8 mouse cellular contexts compared by ENCODE assay signal in the genomic region with DNA sequence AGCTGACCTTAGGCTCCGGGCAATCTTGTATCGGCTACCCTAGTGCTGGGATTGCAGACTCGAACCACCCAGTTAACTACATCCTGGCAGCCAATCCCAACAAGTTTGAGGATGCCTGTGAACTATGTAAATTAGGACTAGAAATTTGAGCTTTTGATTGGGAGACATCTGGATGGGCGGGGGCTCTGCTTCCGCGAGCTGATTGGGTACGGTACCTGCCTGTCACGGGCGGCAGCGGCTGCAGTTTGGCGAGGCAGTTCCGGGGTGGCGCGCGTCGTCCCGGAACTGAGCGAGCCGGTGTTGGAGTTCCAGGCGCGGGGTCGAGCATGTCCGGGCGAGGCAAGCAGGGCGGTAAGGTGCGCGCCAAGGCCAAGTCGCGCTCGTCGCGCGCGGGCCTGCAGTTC. TPM values are rescaled to one million over a fixed set of nuclear protein-coding genes. Genes with fewer than 3 reads are reported as not detected.
A peak's percentile ranks its signal among the peaks of the same experiment; 100 is the strongest.
DNase-seq lines count a peak whose midpoint lies in the region; ATAC-seq lines count a peak whose summit lies in the region.

A gene (plus strand): TSS at position 231 of the 404 bp plus-strand sequence.

- peak; percentile 99 for DNase-seq in CD4-positive, CD25-positive, alpha-beta regulatory T cell, adult 2 months (ENCODE audit: low read depth, low spot score)
- DNase-seq in fat pad, adult 2 months (ENCODE audit: extremely low read depth, low read depth, low spot score) = peak; percentile 82
- peak; percentile 99 for DNase-seq in kidney, postnatal 10 days
- peak; percentile 96 to 97 for DNase-seq in natural killer cell, adult 2 months (ENCODE audit: low spot score in 2 of 2)

- peaks cover 15% of the 10 kb centered on the region; the same call in 1 of the 2 replicates for H3K4me1 ChIP-seq in brown adipose tissue, adult 24 weeks (ENCODE audit: control insufficient read depth, insufficient read depth, insufficient read length, low read length)
- H3K4me1 ChIP-seq in heart, embryonic 13.5 days = peaks cover 38% of the 10 kb centered on the region
- H3K4me1 ChIP-seq in liver, embryonic 12.5 days = peaks cover 60% of the 10 kb centered on the region
- H3K4me1 ChIP-seq in stomach, embryonic 15.5 days = peaks cover 20% of the 10 kb centered on the region; the same call in 1 of the 2 replicates

- peaks cover 15% of the 10 kb centered on the region for H3K36me3 ChIP-seq in heart, embryonic 13.5 days
- peaks cover 35% of the 10 kb centered on the region for H3K36me3 ChIP-seq in liver, embryonic 12.5 days
- peaks cover 15% of the 10 kb centered on the region; the same call in 1 of the 2 replicates for H3K36me3 ChIP-seq in stomach, embryonic 15.5 days

- 0% methylated on average over 34 of the region's 34 CpGs for WGBS in heart, embryonic 13.5 days
- WGBS in liver, embryonic 12.5 days (ENCODE audit: insufficient replicate concordance) = under 1% methylated on average over 34 of the region's 34 CpGs
- under 1% methylated on average over 34 of the region's 34 CpGs for WGBS in stomach, embryonic 15.5 days

- peak within 1 kb of the TSS; percentile 71 for H3K27ac ChIP-seq in brown adipose tissue, adult 24 weeks (replicated peaks; ENCODE audit: low read depth, low read length)
- H3K27ac ChIP-seq in heart, embryonic 13.5 days (replicated peaks) = peak within 1 kb of the TSS; percentile 79
- peak within 1 kb of the TSS; percentile 100 for H3K27ac ChIP-seq in liver, embryonic 12.5 days
- peak within 1 kb of the TSS; percentile 94 for H3K27ac ChIP-seq in stomach, embryonic 15.5 days

- H3K4me3 ChIP-seq in brown adipose tissue, adult 24 weeks (ENCODE audit: insufficient read depth, low read depth, low read length) = peak within 1 kb of the TSS; percentile 88
- H3K4me3 ChIP-seq in heart, embryonic 13.5 days = peak within 1 kb of the TSS; percentile 79
- H3K4me3 ChIP-seq in liver, embryonic 12.5 days = peak within 1 kb of the TSS; percentile 95
- H3K4me3 ChIP-seq in stomach, embryonic 15.5 days (replicated peaks) = peak within 1 kb of the TSS; percentile 76

- H3K27me3 ChIP-seq in heart, embryonic 13.5 days (replicated peaks) = no peaks in the 10 kb centered on the region
- H3K27me3 ChIP-seq in liver, embryonic 12.5 days (replicated peaks) = no peaks in the 10 kb centered on the region
- H3K27me3 ChIP-seq in stomach, embryonic 15.5 days (replicated peaks) = no peaks in the 10 kb centered on the region

- peak; percentile 82 for ATAC-seq in heart, embryonic 13.5 days (ENCODE audit: extremely low read depth, insufficient number of reproducible peaks, low FRiP score, low TSS enrichment)
- peak; percentile 78 for ATAC-seq in liver, embryonic 12.5 days
- ATAC-seq in stomach, embryonic 15.5 days (ENCODE audit: insufficient read depth, low FRiP score, low read depth) = peak; percentile 86

- H3K9me3 ChIP-seq in heart, embryonic 13.5 days = no peaks in the 10 kb centered on the region
- no peaks in the 10 kb centered on the region for H3K9me3 ChIP-seq in liver, embryonic 12.5 days (replicated peaks)
- no peaks in the 10 kb centered on the region for H3K9me3 ChIP-seq in stomach, embryonic 15.5 days

- H3K9ac ChIP-seq in heart, embryonic 13.5 days = peak within 1 kb of the TSS; percentile 86
- peak within 1 kb of the TSS; percentile 95 for H3K9ac ChIP-seq in liver, embryonic 12.5 days
- peak within 1 kb of the TSS; percentile 61 for H3K9ac ChIP-seq in stomach, embryonic 15.5 days

- peak within 1 kb of the TSS; percentile 99 for H3K4me2 ChIP-seq in heart, embryonic 13.5 days
- peak within 1 kb of the TSS; percentile 85 for H3K4me2 ChIP-seq in liver, embryonic 12.5 days
- peak within 1 kb of the TSS; percentile 81 for H3K4me2 ChIP-seq in stomach, embryonic 15.5 days

RNA-seq across cellular contexts. Expression of the gene that starts here (rescaled TPM):
- 53.0 and 64.2 TPM in 2 replicates for polyA plus RNA-seq in brown adipose tissue, adult 24 weeks (2012; ENCODE audit: insufficient read depth, insufficient read length, missing spikeins)
- polyA plus RNA-seq in heart, embryonic 13.5 days (2015; fragmentation: Nextera tagmentation; extraction: Ambion mirVana) = 75.2 and 81.2 TPM in 2 replicates
- polyA plus RNA-seq in liver, embryonic 12.5 days (2016; fragmentation: Nextera tagmentation; extraction: Ambion mirVana) = 196 and 207 TPM in 2 replicates
- 166 and 190 TPM in 2 replicates for polyA plus RNA-seq in stomach, embryonic 15.5 days (2015; fragmentation: Nextera tagmentation; extraction: Ambion mirVana)

Comparison
In these comparisons a context has a peak if more than half of its experiments do, and no peak if none do; other contexts are left out.
1. Peak in every context shown above with its lines: DNase-seq, ATAC-seq, H3K4me3 ChIP-seq and H3K27ac ChIP-seq.